Mouse (Mus musculus) C2C12 (cell line): ENCODE data around the gene Tmem190.

Experiments used
- CEBPB ChIP-seq: IDR thresholded peaks from one replicate; pipeline ENCODE4 v1.6.1; 2011; ENCODE audit warnings: low read depth, mild to moderate bottlenecking, control low read depth, moderate library complexity
- CTCF ChIP-seq: IDR thresholded peaks from one replicate; pipeline ENCODE4 v1.5.1; 2011; ENCODE audit not compliant: control insufficient read depth, insufficient read depth, insufficient read length
- FOSL1 ChIP-seq: IDR thresholded peaks from one replicate; pipeline ENCODE4 v1.8.0; 2011; ENCODE audit warnings: mild to moderate bottlenecking, low read length; ENCODE audit not compliant: poor library complexity, insufficient read depth, severe bottlenecking
- MAX ChIP-seq: IDR thresholded peaks from one replicate; pipeline ENCODE4 v1.6.1; 2011; ENCODE audit warnings: mild to moderate bottlenecking, control low read depth
- MYOD1 ChIP-seq: IDR thresholded peaks from one replicate; pipeline ENCODE4 v1.6.1; 2011; ENCODE audit warnings: low read depth; ENCODE audit not compliant: control insufficient read depth, insufficient read length
- MYOG ChIP-seq: IDR thresholded peaks from one replicate; pipeline ENCODE4 v1.6.1; 2011; ENCODE audit not compliant: control insufficient read depth, insufficient read length; ENCODE audit errors: extremely low read depth
- USF1 ChIP-seq: IDR thresholded peaks from one replicate; pipeline ENCODE4 v1.6.1; 2011; ENCODE audit warnings: low read depth, mild to moderate bottlenecking, control low read depth, moderate library complexity

DNA sequence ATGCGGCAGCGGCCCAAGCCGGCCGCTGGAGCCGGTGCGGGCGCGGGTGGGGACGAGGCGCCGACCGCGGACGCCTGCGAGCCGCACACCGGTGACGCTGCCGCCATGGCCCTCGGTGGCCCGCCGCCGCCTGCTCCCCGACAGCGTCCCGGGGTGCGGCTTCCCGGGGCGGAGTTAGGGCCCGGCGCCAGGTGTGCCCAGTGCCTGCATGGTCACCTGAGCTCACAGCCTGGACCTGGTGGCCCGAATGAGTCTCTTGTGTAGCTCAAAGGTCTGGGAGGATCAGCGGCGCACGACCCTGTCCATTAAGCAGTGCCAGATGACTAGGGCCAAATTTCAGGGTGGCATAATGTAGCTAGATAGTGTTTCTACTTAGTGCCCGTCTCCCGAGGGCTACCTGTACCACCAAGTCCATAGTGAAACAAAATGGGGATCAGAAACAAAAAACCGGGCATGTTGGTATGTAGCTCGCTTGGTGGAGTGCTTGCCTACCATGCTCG is 6.7 kb downstream of the Tmem190 start, which contains the start of gene Tmem238:
- TF ChIP-seq CTCF (no peak), MYOG (no peak), MYOD1 (no peak), USF1 (no peak), CEBPB (no peak), MAX (no peak), FOSL1 (no peak)
